Mouse (Mus musculus): ENCODE data around the gene Vps9d1. TPM values are rescaled to one million over a fixed set of nuclear protein-coding genes. Genes with fewer than 3 reads are reported as not detected.

Vps9d1 gene
- polyA plus RNA-seq, 1 experiment from 2014 or later = 4.5 TPM

DNA sequence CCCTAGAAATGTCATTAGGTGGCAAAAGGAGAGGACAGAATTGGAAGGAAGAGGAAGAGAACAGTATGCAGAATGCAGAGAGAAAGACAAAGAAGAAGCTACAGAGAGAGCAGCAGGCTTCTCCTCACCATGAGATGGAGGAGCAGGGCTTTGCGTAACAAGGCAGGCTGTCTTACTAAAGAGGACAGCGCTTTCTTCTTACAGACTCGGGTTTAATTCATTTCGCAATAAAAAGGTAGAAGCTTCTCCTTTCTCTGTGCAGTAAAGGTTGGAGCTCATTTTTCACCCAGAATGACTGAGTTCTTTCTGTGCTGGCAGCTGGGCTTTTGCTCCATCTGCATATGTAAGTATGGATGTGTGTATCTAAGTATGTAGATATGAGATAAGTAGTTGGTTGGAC is 25.7 kb upstream of the Vps9d1 start:
- no peak overlapping the region for H3K4me2 ChIP-seq (ENCODE audit: low read depth, low read length)
- no peak overlapping the region for H3K9ac ChIP-seq (replicated peaks)
- peak; percentile 31; the same call in 1 of the 2 replicates for ATAC-seq
- H3K4me1 ChIP-seq (ENCODE audit: insufficient read depth) = no peaks in the 10 kb centered on the region
- peak overlapping the region; percentile 25; the same call in 1 of the 2 replicates for H3K27ac ChIP-seq (ENCODE audit: low read depth)
- no peak for DNase-seq
- WGBS (ENCODE audit: insufficient replicate concordance) = 60% methylated on average over 4 of the region's 4 CpGs
- no peaks in the 10 kb centered on the region for H3K27me3 ChIP-seq (ENCODE audit: insufficient read depth, low read length)
- peaks cover 3% of the 10 kb centered on the region; the same call in 1 of the 2 replicates for H3K36me3 ChIP-seq (replicated peaks; ENCODE audit: insufficient read depth, low read length)
- H3K9me3 ChIP-seq (ENCODE audit: low read length) = no peaks in the 10 kb centered on the region
- TF ChIP-seq CTCF (IDR thresholded peaks at IDR 0.05; ENCODE audit: low read depth) (no peak), EP300 (IDR thresholded peaks at IDR 0.05; ENCODE audit: low read depth) (0 out of 2 replicates have a peak, but pooled peaks have one; percentile 7)
- no peak overlapping the region for H3K4me3 ChIP-seq (ENCODE audit: low read depth, low read length)

DNA sequence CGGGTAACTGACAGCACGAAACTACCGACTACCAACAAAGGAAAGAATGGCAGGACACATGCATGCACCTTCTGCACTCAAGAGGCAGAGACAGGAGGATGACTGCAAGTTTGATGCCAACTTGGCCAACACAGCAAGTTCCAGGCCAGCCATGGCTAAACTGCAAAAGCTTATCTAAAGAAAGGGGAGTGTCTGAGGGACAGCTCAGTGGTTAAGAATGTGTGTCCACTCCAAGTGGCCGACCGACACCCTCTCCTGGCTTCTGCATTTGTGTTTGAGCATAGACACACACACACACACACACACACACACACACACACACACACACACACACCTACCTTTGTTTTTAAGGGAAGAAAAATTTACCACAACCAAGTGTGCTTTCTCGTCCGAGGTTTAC is 24.3 kb upstream of the Vps9d1 start:
- H3K4me1 ChIP-seq (ENCODE audit: insufficient read depth) = no peaks in the 10 kb centered on the region
- H3K27me3 ChIP-seq (ENCODE audit: insufficient read depth, low read length) = no peaks in the 10 kb centered on the region
- H3K4me2 ChIP-seq (ENCODE audit: low read depth, low read length) = no peak overlapping the region
- H3K4me3 ChIP-seq (ENCODE audit: low read depth, low read length) = no peak overlapping the region
- no peak for TF ChIP-seq EP300 (IDR thresholded peaks at IDR 0.05; ENCODE audit: low read depth)
- TF ChIP-seq CTCF (IDR thresholded peaks at IDR 0.05; ENCODE audit: low read depth) = no peak
- H3K9me3 ChIP-seq (ENCODE audit: low read length) = no peaks in the 10 kb centered on the region
- DNase-seq (no peak), ATAC-seq (no peak)
- no peak overlapping the region for H3K9ac ChIP-seq (replicated peaks)
- WGBS (ENCODE audit: insufficient replicate concordance) = 76% methylated on average over 7 of the region's 7 CpGs
- peak overlapping the region; percentile 39; the same call in 1 of the 2 replicates for H3K27ac ChIP-seq (ENCODE audit: low read depth)
- H3K36me3 ChIP-seq (replicated peaks; ENCODE audit: insufficient read depth, low read length) = peaks cover 3% of the 10 kb centered on the region; the same call in 1 of the 2 replicates

DNA sequence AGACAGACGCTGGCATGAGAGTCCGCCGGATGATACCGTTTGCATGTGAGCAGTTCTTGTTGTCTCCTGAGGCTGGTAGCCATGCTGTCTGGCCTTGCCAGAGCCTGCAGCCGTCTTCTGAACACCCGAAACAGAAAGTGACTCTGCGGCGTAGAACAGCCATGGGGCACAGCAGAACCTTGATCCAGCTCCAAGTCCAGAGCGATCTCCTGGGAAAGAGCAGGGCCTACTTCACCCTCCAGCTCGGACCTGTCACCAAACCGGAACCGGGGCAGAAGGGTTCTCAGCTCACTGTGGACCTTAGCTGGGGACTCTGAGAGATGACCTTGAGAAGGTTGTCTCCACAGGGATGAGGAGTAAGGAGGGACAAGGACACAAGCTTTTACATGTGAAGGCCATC is 20.9 kb upstream of the Vps9d1 start:
- no peak for ATAC-seq
- Histone ChIP-seq H3K9me3 (ENCODE audit: low read length) (no peaks in the 10 kb centered on the region), H3K9ac (replicated peaks) (no peak overlapping the region), H3K27me3 (ENCODE audit: insufficient read depth, low read length) (no peaks in the 10 kb centered on the region), H3K27ac (ENCODE audit: low read depth) (no peak overlapping the region), H3K36me3 (replicated peaks; ENCODE audit: insufficient read depth, low read length) (peaks cover 3% of the 10 kb centered on the region), H3K4me1 (ENCODE audit: insufficient read depth) (peaks cover 3% of the 10 kb centered on the region; the same call in 1 of the 2 replicates), H3K4me3 (ENCODE audit: low read depth, low read length) (no peak overlapping the region), H3K4me2 (ENCODE audit: low read depth, low read length) (no peak overlapping the region)
- no peak for DNase-seq
- no peak for TF ChIP-seq CTCF (IDR thresholded peaks at IDR 0.05; ENCODE audit: low read depth)
- TF ChIP-seq EP300 (IDR thresholded peaks at IDR 0.05; ENCODE audit: low read depth) = no peak
- WGBS (ENCODE audit: insufficient replicate concordance) = 91% methylated on average over 12 of the region's 12 CpGs

DNA sequence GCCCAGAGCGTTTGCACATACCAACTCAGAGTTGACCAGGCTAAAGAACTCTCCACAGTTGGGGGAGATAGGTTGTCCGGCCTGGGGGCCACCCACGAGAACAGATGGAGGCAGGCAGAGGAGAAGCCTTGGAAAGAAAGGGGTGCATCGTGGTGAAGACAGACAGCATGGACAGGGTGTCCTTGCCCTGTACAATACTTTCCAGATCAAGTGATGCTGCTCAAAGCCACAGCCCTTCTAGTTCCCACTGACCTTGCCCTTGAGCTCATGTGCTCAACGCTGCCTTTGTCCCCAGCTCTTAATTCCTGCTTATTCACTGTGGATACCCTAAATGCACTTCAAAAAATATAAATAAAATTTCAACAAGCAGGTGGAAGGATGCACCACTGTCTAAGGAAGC is 20.3 kb upstream of the Vps9d1 start:
- Histone ChIP-seq H3K9me3 (ENCODE audit: low read length) (no peaks in the 10 kb centered on the region), H3K4me1 (ENCODE audit: insufficient read depth) (peaks cover 3% of the 10 kb centered on the region; the same call in 1 of the 2 replicates), H3K4me3 (ENCODE audit: low read depth, low read length) (no peak overlapping the region), H3K9ac (replicated peaks) (no peak overlapping the region), H3K4me2 (ENCODE audit: low read depth, low read length) (no peak overlapping the region), H3K36me3 (replicated peaks; ENCODE audit: insufficient read depth, low read length) (peaks cover 10% of the 10 kb centered on the region), H3K27me3 (ENCODE audit: insufficient read depth, low read length) (no peaks in the 10 kb centered on the region), H3K27ac (ENCODE audit: low read depth) (no peak overlapping the region)
- TF ChIP-seq EP300 (IDR thresholded peaks at IDR 0.05; ENCODE audit: low read depth) (no peak), CTCF (IDR thresholded peaks at IDR 0.05; ENCODE audit: low read depth) (no peak)
- WGBS (ENCODE audit: insufficient replicate concordance) = 82% methylated on average over 5 of the region's 5 CpGs
- ATAC-seq (no peak), DNase-seq (no peak)

DNA sequence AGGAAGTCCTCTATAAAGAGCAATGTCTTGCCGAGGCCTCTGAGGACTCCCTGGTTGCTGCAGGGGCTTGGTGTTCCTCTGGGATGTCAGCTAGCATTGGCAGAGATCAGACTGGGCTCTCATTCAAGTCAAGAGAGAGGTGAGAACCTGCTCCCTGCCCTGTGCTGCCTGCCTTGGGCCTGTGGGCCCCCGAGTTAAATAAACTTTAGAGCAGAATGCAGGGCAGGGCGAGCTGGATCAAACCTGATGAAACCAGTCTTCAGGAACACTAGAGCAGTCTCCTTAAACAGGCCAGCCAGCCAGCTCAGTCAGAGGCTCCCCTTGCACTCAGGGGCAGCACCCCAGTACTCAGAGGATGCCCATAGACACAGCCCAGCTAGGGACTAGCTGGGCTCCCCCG is 17.8 kb upstream of the Vps9d1 start:
- TF ChIP-seq CTCF (IDR thresholded peaks at IDR 0.05; ENCODE audit: low read depth) (no peak), EP300 (IDR thresholded peaks at IDR 0.05; ENCODE audit: low read depth) (no peak)
- H3K4me2 ChIP-seq (ENCODE audit: low read depth, low read length) = no peak overlapping the region
- H3K9ac ChIP-seq (replicated peaks) = no peak overlapping the region
- 78% methylated on average over 4 of the region's 4 CpGs for WGBS (ENCODE audit: insufficient replicate concordance)
- H3K4me1 ChIP-seq (ENCODE audit: insufficient read depth) = peaks cover 3% of the 10 kb centered on the region; the same call in 1 of the 2 replicates
- H3K9me3 ChIP-seq (ENCODE audit: low read length) = no peaks in the 10 kb centered on the region
- H3K27me3 ChIP-seq (ENCODE audit: insufficient read depth, low read length) = no peaks in the 10 kb centered on the region
- peaks cover 35% of the 10 kb centered on the region for H3K36me3 ChIP-seq (replicated peaks; ENCODE audit: insufficient read depth, low read length)
- no peak overlapping the region for H3K27ac ChIP-seq (ENCODE audit: low read depth)
- DNase-seq (no peak), ATAC-seq (no peak)
- no peak overlapping the region for H3K4me3 ChIP-seq (ENCODE audit: low read depth, low read length)

DNA sequence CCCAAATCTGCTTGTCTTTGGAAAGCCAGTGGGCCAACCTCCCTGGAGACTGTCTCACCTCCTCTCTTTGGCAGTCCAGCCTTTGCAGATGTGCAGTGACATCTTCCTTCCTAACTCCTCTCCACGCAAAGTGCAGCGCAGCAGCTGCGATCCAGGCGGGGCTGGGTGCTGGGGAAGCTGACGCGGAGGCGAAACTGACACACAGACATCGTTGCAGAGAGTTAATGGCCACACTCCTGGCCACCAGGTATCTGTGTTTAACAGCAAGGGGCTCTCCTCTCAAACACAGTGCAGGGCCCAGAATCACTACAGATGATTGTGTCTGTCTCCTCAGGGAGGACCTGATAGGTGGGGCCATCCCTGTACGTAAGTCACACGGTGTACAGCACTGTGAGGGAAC is 17.0 kb upstream of the Vps9d1 start:
- peaks cover 3% of the 10 kb centered on the region; the same call in 1 of the 2 replicates for H3K4me1 ChIP-seq (ENCODE audit: insufficient read depth)
- peaks cover 43% of the 10 kb centered on the region for H3K36me3 ChIP-seq (replicated peaks; ENCODE audit: insufficient read depth, low read length)
- H3K27ac ChIP-seq (ENCODE audit: low read depth) = no peak overlapping the region
- WGBS (ENCODE audit: insufficient replicate concordance) = 85% methylated on average over 10 of the region's 10 CpGs
- H3K4me3 ChIP-seq (ENCODE audit: low read depth, low read length) = no peak overlapping the region
- no peak for ATAC-seq
- H3K9me3 ChIP-seq (ENCODE audit: low read length) = no peaks in the 10 kb centered on the region
- H3K9ac ChIP-seq (replicated peaks) = no peak overlapping the region
- H3K4me2 ChIP-seq (ENCODE audit: low read depth, low read length) = no peak overlapping the region
- H3K27me3 ChIP-seq (ENCODE audit: insufficient read depth, low read length) = no peaks in the 10 kb centered on the region
- TF ChIP-seq EP300 (IDR thresholded peaks at IDR 0.05; ENCODE audit: low read depth) = no peak
- TF ChIP-seq CTCF (IDR thresholded peaks at IDR 0.05; ENCODE audit: low read depth) = no peak
- DNase-seq = no peak
